Mouse (Mus musculus) spleen, adult 12 weeks (tissue): ENCODE results near the gene Nelfe.

Experiments used
- DNase-seq: peaks from one replicate; pipeline ENCODE4 v3.0.0; 2022; ENCODE audit warnings: low spot score

Nelfe gene

GRCm38 (mm10) chr17:34847192-34847591, 3.0 kb upstream of the Nelfe start:
- DNase-seq, result no peak

GRCm38 (mm10) chr17:34847615-34848014, 2.6 kb upstream of the Nelfe start:
- DNase-seq, result no peak

GRCm38 (mm10) chr17:34850517-34851125, 430 bp downstream of the Nelfe start:
- DNase-seq, result no peak

GRCm38 (mm10) chr17:34853511-34853910, 3.3 kb downstream of the Nelfe start:
- DNase-seq, result no peak

GRCm38 (mm10) chr17:34854761-34855160, 4.6 kb downstream of the Nelfe start:
- no peak for DNase-seq

GRCm38 (mm10) chr17:34855825-34856224, 5.6 kb downstream of the Nelfe start:
- DNase-seq, result no peak

GRCm38 (mm10) chr17:34858670-34859069, 8.5 kb downstream of the Nelfe start:
- no peak for DNase-seq

- DNase-seq, result no peak
These were observed 10.3 kb downstream of the Nelfe start for GRCm38 (mm10) chr17:34860514-34860913.

- DNase-seq, result no peak
These were observed 11.7 kb downstream of the Nelfe start for GRCm38 (mm10) chr17:34861704-34862415.

GRCm38 (mm10) chr17:34862416-34863081, 12.4 kb downstream of the Nelfe start, which contains the start of gene Cfb:
Cfb (minus strand) TSS chr17:34862518.
- DNase-seq, result no peak

GRCm38 (mm10) chr17:34865981-34866380, 15.8 kb downstream of the Nelfe start:
- DNase-seq, result no peak

- DNase-seq, result no peak
These were observed 24.1 kb downstream of the Nelfe start for GRCm38 (mm10) chr17:34874321-34874720.

- no peak for DNase-seq
These were observed 29.2 kb downstream of the Nelfe start, which contains the start of gene Zbtb12 for GRCm38 (mm10) chr17:34879336-34879879. Zbtb12 (plus strand) TSS chr17:34879483.

- no peak for DNase-seq
These were observed 31.0 kb downstream of the Nelfe start for GRCm38 (mm10) chr17:34881166-34881565.

GRCm38 (mm10) chr17:34881683-34882310, 31.6 kb downstream of the Nelfe start, which contains the start of gene Gm20547:
Gm20547 (minus strand) TSS chr17:34882042.
- DNase-seq, result no peak

- DNase-seq, result no peak
These were observed 33.1 kb downstream of the Nelfe start for GRCm38 (mm10) chr17:34883332-34883731.

- DNase-seq, result no peak
These were observed 34.5 kb downstream of the Nelfe start for GRCm38 (mm10) chr17:34884704-34885103.

GRCm38 (mm10) chr17:34885615-34886014, 35.4 kb downstream of the Nelfe start:
- DNase-seq, result no peak

- DNase-seq, result no peak
These were observed 37.8 kb downstream of the Nelfe start for GRCm38 (mm10) chr17:34887942-34888341.

- no peak for DNase-seq
These were observed 40.0 kb downstream of the Nelfe start for GRCm38 (mm10) chr17:34890074-34890743.

- no peak for DNase-seq
These were observed 41.2 kb downstream of the Nelfe start for GRCm38 (mm10) chr17:34891377-34891776.
